Mouse (Mus musculus) liver, adult 2 months (tissue): ENCODE measurements around the gene Carnmt1. TPM values are rescaled to one million over a fixed set of nuclear protein-coding genes. Genes with fewer than 3 reads are reported as not detected.

Experiments
- DNase-seq: peaks from one replicate; pipeline ENCODE4 v3.0.0-alpha.2; 2011; ENCODE audit warnings: low read depth, low spot score; ENCODE audit errors: extremely low read depth
- H3K27ac ChIP-seq: fragments of 200-500 bp; replicated peaks from 2 replicates; pipeline ENCODE4 v1.5.1; 2012; ENCODE audit warnings: low read depth, mild to moderate bottlenecking, control low read depth, inconsistent platforms, low read length; ENCODE audit not compliant: insufficient read depth
- H3K27me3 ChIP-seq: fragments of 200-500 bp; 2 replicates; pipeline ENCODE4 v1.6.1; 2012; ENCODE audit warnings: mild to moderate bottlenecking, moderate library complexity, low read length, inconsistent platforms; ENCODE audit not compliant: control insufficient read depth, insufficient read depth
- H3K36me3 ChIP-seq: fragments of 200-500 bp; 2 replicates; pipeline ENCODE4 v1.6.1; 2012; ENCODE audit warnings: low read length, inconsistent platforms; ENCODE audit not compliant: control insufficient read depth, insufficient read depth
- H3K4me1 ChIP-seq: fragments of 200-500 bp; 2 replicates; pipeline ENCODE4 v1.6.1; 2011; ENCODE audit warnings: low read length; ENCODE audit not compliant: control insufficient read depth, insufficient read depth
- H3K4me3 ChIP-seq: fragments of 200-500 bp; 2 replicates; pipeline ENCODE4 v1.5.1; 2011; ENCODE audit warnings: low read depth, mild to moderate bottlenecking, control low read depth, low read length, moderate library complexity; ENCODE audit not compliant: insufficient read depth
- H3K79me2 ChIP-seq: fragments of 200-500 bp; 2 replicates; pipeline ENCODE4 v1.6.1; 2012; ENCODE audit warnings: inconsistent platforms, mild to moderate bottlenecking, low read length, moderate library complexity; ENCODE audit not compliant: control insufficient read depth, insufficient read depth
- H3K9ac ChIP-seq: fragments of 200-500 bp; 2 replicates; pipeline ENCODE4 v1.6.1; 2012; ENCODE audit warnings: low read depth, mild to moderate bottlenecking, control low read depth, inconsistent platforms, low read length
- CTCF ChIP-seq: fragments of 200-500 bp; IDR thresholded peaks from 2 replicates; pipeline ENCODE4 v1.5.1; 2011; ENCODE audit warnings: low read depth, low read length, control low read depth
- POLR2A ChIP-seq: fragments of 200-500 bp; IDR thresholded peaks from 2 replicates; pipeline ENCODE4 v1.6.1; 2011; ENCODE audit warnings: low read length, control low read depth; ENCODE audit not compliant: insufficient read depth; ENCODE audit errors: extremely low read depth
- WGBS: fragments of 180-500 bp; shearing (Covaris S2); methylation state at CpG from one replicate; pipeline ENCODE4 v1.1.7; 2018; 5-methylcytosine and 5-hydroxymethylcytosine counted together
- polyA plus RNA-seq: library from polyadenylated mRNA; depleted of rRNA; stranded (reverse); fragments of >200 nt; gene quantifications from 2 replicates; pipeline ENCODE4 v1.2.3, GENCODE M21; 2012
- total RNA-seq: library from RNA; depleted of rRNA; stranded (reverse); fragments of >200 nt; gene quantifications from 2 replicates; pipeline ENCODE4 v1.2.3, GENCODE M21; 2014

Carnmt1 gene
- total and polyA plus RNA-seq, 2 experiments, result 5.4 to 11.9 TPM

GRCm38 (mm10) chr19:18654984-18655383 is 15.6 kb upstream of the Carnmt1 start:
- no peak overlapping the region for H3K27ac ChIP-seq

DNA sequence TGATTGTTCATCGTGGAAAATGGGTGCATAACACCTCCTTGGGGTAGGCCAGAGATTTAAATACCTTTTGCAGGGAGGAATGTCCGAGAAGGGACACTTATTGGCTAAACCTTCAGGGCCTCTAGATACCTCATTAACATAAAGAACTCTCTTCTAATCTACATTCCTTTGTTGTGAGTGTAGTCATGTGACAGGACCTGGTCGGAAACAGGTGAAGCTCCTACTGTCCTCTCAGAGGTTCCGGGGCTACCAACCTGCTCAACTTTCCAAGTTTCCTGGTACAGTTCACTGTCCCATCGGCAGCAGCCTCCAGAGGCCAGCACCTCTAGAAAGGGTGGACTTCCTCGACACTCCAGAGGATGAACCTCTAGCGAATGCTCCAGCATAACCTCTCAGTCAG is 14.6 kb upstream of the Carnmt1 start:
- WGBS, result 82% methylated on average over 7 of the region's 7 CpGs
- Histone ChIP-seq H3K4me1 (no peaks in the 10 kb centered on the region), H3K27me3 (no peaks in the 10 kb centered on the region), H3K36me3 (peaks cover 10% of the 10 kb centered on the region; the same call in 1 of the 2 replicates), H3K79me2 (no peaks in the 10 kb centered on the region), H3K4me3 (no peak overlapping the region), H3K27ac (no peak overlapping the region), H3K9ac (no peak overlapping the region)
- no peak for TF ChIP-seq POLR2A
- TF ChIP-seq CTCF, result no peak
- DNase-seq, result no peak

More at GRCm38 (mm10) chr19:18654984-18655383, 15.6 kb upstream of the Carnmt1 start:
- Histone ChIP-seq H3K4me1 (no peaks in the 10 kb centered on the region), H3K4me3 (no peak overlapping the region), H3K79me2 (no peaks in the 10 kb centered on the region), H3K36me3 (peaks cover 20% of the 10 kb centered on the region), H3K27me3 (no peaks in the 10 kb centered on the region), H3K9ac (no peak overlapping the region)
- WGBS, result 77% methylated on average over 5 of the region's 5 CpGs
- DNase-seq, result no peak
- TF ChIP-seq CTCF, result no peak
- no peak for TF ChIP-seq POLR2A

- Histone ChIP-seq H3K79me2 (no peaks in the 10 kb centered on the region), H3K4me3 (no peak overlapping the region), H3K36me3 (no peaks in the 10 kb centered on the region; the same call in 1 of the 2 replicates), H3K9ac (no peak overlapping the region), H3K27ac (no peak overlapping the region), H3K4me1 (no peaks in the 10 kb centered on the region), H3K27me3 (no peaks in the 10 kb centered on the region)
- no peak for TF ChIP-seq POLR2A
- TF ChIP-seq CTCF, result no peak
- no peak for DNase-seq
- WGBS, result 80% methylated on average over 4 of the region's 4 CpGs
Measured at GRCm38 (mm10) chr19:18658473-18658872, 12.1 kb upstream of the Carnmt1 start.

- H3K79me2 ChIP-seq, result no peaks in the 10 kb centered on the region
- WGBS, result no CpG with 5 or more reads among the region's 1 CpGs
- H3K36me3 ChIP-seq, result no peaks in the 10 kb centered on the region; the same call in 1 of the 2 replicates
- H3K27me3 ChIP-seq, result no peaks in the 10 kb centered on the region
- no peak for DNase-seq
- no peak overlapping the region for H3K9ac ChIP-seq
- TF ChIP-seq CTCF, result no peak
- TF ChIP-seq POLR2A, result no peak
- H3K4me1 ChIP-seq, result no peaks in the 10 kb centered on the region
- H3K27ac ChIP-seq, result no peak overlapping the region
- no peak overlapping the region for H3K4me3 ChIP-seq
Measured at GRCm38 (mm10) chr19:18659349-18659748, 11.2 kb upstream of the Carnmt1 start.

GRCm38 (mm10) chr19:18660466-18660865 is 10.1 kb upstream of the Carnmt1 start:
- 83% methylated on average over 3 of the region's 3 CpGs for WGBS

GRCm38 (mm10) chr19:18661683-18662082 is 8.9 kb upstream of the Carnmt1 start:
- WGBS, result 69% methylated on average over 1 of the region's 1 CpGs
- DNase-seq, result no peak

More at GRCm38 (mm10) chr19:18660466-18660865, 10.1 kb upstream of the Carnmt1 start:
- Histone ChIP-seq H3K9ac (no peak overlapping the region), H3K4me3 (no peak overlapping the region), H3K27me3 (no peaks in the 10 kb centered on the region), H3K79me2 (no peaks in the 10 kb centered on the region), H3K4me1 (no peaks in the 10 kb centered on the region), H3K27ac (no peak overlapping the region), H3K36me3 (no peaks in the 10 kb centered on the region; the same call in 1 of the 2 replicates)
- no peak for TF ChIP-seq CTCF
- no peak for TF ChIP-seq POLR2A
- no peak for DNase-seq

More at GRCm38 (mm10) chr19:18661683-18662082, 8.9 kb upstream of the Carnmt1 start:
- H3K4me1 ChIP-seq, result no peaks in the 10 kb centered on the region
- TF ChIP-seq POLR2A (no peak), CTCF (no peak)
- no peak overlapping the region for H3K4me3 ChIP-seq
- H3K9ac ChIP-seq, result no peak overlapping the region
- no peaks in the 10 kb centered on the region; the same call in 1 of the 2 replicates for H3K36me3 ChIP-seq
- no peaks in the 10 kb centered on the region for H3K27me3 ChIP-seq
- no peak overlapping the region for H3K27ac ChIP-seq
- no peaks in the 10 kb centered on the region for H3K79me2 ChIP-seq
